Mouse (Mus musculus): ENCODE results near the gene Filip1. TPM values are rescaled to one million over a fixed set of nuclear protein-coding genes. Genes with fewer than 3 reads are reported as not detected.

The Filip1 gene
- total RNA-seq, 1 experiment from 2014 or later, result 0.46 TPM

GRCm38 (mm10) chr9:79951339-79951738 lies 61.3 kb downstream of the Filip1 start:
- peak; percentile 67 for ATAC-seq (replicated peaks; ENCODE audit: low read depth, poor library complexity, severe bottlenecking)

GRCm38 (mm10) chr9:79950666-79951065 lies 62.0 kb downstream of the Filip1 start:
- no peak for ATAC-seq (replicated peaks; ENCODE audit: low read depth, poor library complexity, severe bottlenecking)

- no peak for ATAC-seq (replicated peaks; ENCODE audit: low read depth, poor library complexity, severe bottlenecking)
Observed at GRCm38 (mm10) chr9:79950038-79950437, 62.6 kb downstream of the Filip1 start.

GRCm38 (mm10) chr9:79948376-79948775 lies 64.3 kb downstream of the Filip1 start:
- ATAC-seq (replicated peaks; ENCODE audit: low read depth, poor library complexity, severe bottlenecking), result no peak

GRCm38 (mm10) chr9:79947973-79948372 lies 64.7 kb downstream of the Filip1 start:
- peak; percentile 43; the same call in 1 of the 2 replicates for ATAC-seq (replicated peaks; ENCODE audit: low read depth, poor library complexity, severe bottlenecking)

- peak; percentile 10; the same call in 1 of the 2 replicates for ATAC-seq (replicated peaks; ENCODE audit: low read depth, poor library complexity, severe bottlenecking)
Observed at GRCm38 (mm10) chr9:79947414-79947813, 65.2 kb downstream of the Filip1 start.

- no peak for ATAC-seq (replicated peaks; ENCODE audit: low read depth, poor library complexity, severe bottlenecking)
Observed at GRCm38 (mm10) chr9:79944872-79945271, 67.8 kb downstream of the Filip1 start.

- no peak for ATAC-seq (replicated peaks; ENCODE audit: low read depth, poor library complexity, severe bottlenecking)
Observed at GRCm38 (mm10) chr9:79943986-79944385, 68.7 kb downstream of the Filip1 start.

GRCm38 (mm10) chr9:79938416-79939206 lies 74.0 kb downstream of the Filip1 start:
- no peak for ATAC-seq (replicated peaks; ENCODE audit: low read depth, poor library complexity, severe bottlenecking)

GRCm38 (mm10) chr9:79937570-79937969 lies 75.1 kb downstream of the Filip1 start:
- no peak for ATAC-seq (replicated peaks; ENCODE audit: low read depth, poor library complexity, severe bottlenecking)

- ATAC-seq (replicated peaks; ENCODE audit: low read depth, poor library complexity, severe bottlenecking), result peak; percentile 64; the same call in 1 of the 2 replicates
Observed at GRCm38 (mm10) chr9:79932578-79932977, 80.1 kb downstream of the Filip1 start.

GRCm38 (mm10) chr9:79928092-79928491 lies 84.6 kb downstream of the Filip1 start:
- no peak for ATAC-seq (replicated peaks; ENCODE audit: low read depth, poor library complexity, severe bottlenecking)

- no peak for ATAC-seq (replicated peaks; ENCODE audit: low read depth, poor library complexity, severe bottlenecking)
Observed at GRCm38 (mm10) chr9:79927156-79927870, 85.3 kb downstream of the Filip1 start.

GRCm38 (mm10) chr9:79926464-79927155 lies 86.0 kb downstream of the Filip1 start:
- ATAC-seq (replicated peaks; ENCODE audit: low read depth, poor library complexity, severe bottlenecking), result no peak

GRCm38 (mm10) chr9:79925950-79926349 lies 86.7 kb downstream of the Filip1 start:
- ATAC-seq (replicated peaks; ENCODE audit: low read depth, poor library complexity, severe bottlenecking), result no peak

- ATAC-seq (replicated peaks; ENCODE audit: low read depth, poor library complexity, severe bottlenecking), result no peak
Observed at GRCm38 (mm10) chr9:79923262-79923661, 89.4 kb downstream of the Filip1 start.

- ATAC-seq (replicated peaks; ENCODE audit: low read depth, poor library complexity, severe bottlenecking), result no peak
Observed at GRCm38 (mm10) chr9:79922493-79922760, 90.2 kb downstream of the Filip1 start.

- no peak for ATAC-seq (replicated peaks; ENCODE audit: low read depth, poor library complexity, severe bottlenecking)
Observed at GRCm38 (mm10) chr9:79921701-79922492, 90.8 kb downstream of the Filip1 start.

GRCm38 (mm10) chr9:79920540-79920933 lies 92.1 kb downstream of the Filip1 start:
- ATAC-seq (replicated peaks; ENCODE audit: low read depth, poor library complexity, severe bottlenecking), result no peak

Measured in common myeloid progenitor, adult 5-6 weeks (primary cell).